Mouse (Mus musculus) kidney, postnatal 25 days (tissue): Measurements from ENCODE around the gene Rhbdf1.

ENCODE experiments used
- DNase-seq, 2 experiments: peaks; one replicate each; pipeline ENCODE4 v3.0.0; 2021; ENCODE audit warnings: mixed read lengths in 2 of 2

The Rhbdf1 gene

GRCm38 (mm10) chr11:32238093-32238860 is 16.2 kb upstream of the Rhbdf1 start:
- peak; percentile 80 to 82 for DNase-seq

GRCm38 (mm10) chr11:32237411-32237795 is 15.3 kb upstream of the Rhbdf1 start:
- DNase-seq = no peak

DNA sequence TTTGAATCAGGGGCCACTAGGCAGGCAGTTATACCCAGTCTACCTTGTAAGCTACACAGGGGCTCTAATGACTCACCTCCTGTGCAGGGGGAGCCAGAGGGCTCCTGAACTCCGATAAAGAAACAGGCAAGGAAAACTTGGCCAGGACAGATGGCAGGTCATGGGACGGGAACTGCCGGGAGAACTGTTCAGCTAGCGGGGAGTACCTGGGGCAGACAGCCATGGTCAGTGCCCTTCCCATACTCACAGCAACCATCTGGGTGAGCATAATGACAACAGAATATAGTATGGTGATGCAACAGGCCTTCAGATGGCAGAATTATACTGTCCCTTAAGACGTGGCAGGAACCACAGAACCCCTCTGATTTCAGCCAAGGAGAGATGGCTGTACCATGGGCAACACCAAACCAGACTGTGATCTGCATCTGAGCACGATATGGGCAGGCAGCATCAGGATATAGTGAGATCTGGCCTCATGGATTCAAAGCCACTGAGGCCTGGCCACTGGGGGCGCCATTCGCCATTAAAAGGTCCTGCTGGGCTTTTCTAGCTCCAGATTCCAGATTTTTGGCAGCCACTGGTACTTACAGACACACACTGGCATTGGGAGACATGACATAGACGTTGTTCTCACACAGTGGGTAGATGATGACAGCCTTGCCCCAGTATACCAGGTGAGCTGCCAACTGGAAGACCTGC is 14.8 kb upstream of the Rhbdf1 start:
- peak; percentile 68 to 82 for DNase-seq

DNA sequence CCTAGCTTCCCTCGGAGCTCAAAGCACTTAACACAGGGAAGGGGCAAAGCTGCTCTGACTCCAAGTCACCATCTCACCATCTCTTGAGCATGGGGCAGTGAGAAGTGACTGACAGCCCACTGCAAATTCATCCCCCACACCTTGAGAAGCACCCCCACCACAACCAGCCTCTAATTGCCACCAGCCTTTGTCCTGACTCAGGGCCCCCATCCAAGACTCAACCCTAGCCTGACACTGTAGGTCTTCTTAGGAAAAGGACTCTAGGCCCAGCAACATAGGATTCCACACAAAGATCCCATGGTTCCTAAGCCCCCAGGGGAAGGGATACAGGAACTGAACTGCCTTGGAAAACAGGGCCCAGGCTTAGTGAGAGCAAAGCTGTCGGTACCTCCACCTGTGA is 14.0 kb upstream of the Rhbdf1 start:
- DNase-seq = no peak

- peak; percentile 86 to 94 for DNase-seq
Observed at GRCm38 (mm10) chr11:32235646-32236045, 13.5 kb upstream of the Rhbdf1 start.

DNA sequence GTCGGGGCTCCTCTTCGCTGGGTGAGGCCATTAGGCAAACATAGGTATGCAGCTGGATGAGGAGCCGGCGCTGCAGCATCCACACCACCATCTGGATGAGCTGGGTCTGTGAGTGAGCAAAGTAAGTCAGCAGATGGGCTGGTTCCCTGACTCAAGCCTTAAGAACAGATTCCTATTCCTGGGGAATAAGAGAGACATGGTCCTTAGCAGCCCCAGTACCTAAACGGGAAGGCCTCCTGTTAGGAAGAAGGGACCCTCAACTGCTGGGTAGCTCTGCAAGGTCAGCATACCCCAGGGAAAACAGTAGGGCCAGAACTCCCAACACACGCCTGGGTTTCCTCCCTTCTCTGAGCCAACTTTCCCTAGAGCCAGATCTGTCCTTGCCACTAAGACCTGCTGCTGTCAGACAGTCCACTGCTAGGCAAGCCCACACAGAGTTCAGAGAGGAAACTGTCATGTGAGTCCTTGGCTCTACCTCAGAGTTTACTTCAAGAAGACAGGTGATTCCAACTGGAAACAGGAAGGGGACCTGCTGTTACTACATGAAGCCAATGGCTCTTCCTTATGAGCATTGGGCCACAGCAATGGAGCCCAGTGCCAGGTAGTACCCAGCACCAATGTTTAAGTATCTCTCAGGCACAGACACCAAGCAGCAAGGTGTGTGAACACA is 12.9 kb upstream of the Rhbdf1 start:
- DNase-seq = no peak

DNA sequence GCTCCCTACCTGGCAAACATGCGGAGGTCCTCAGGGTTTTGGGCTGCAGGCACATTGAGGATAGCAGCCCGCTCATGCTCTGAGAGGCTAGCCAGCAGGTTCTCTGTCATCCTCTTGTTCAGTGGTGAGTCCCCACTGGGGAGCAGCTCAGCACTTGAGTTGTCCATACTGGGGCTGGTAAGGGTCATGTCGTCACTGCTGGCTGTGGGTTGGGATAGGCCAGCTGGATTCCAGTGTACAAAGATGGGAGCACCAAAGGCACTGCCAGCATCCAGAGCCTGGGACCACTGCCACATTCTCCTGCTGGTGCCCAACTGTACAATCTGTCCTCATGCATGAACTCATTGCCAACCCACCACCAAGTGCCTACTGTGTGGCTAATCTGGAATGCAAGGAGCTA is 11.8 kb upstream of the Rhbdf1 start:
- DNase-seq = no peak

DNA sequence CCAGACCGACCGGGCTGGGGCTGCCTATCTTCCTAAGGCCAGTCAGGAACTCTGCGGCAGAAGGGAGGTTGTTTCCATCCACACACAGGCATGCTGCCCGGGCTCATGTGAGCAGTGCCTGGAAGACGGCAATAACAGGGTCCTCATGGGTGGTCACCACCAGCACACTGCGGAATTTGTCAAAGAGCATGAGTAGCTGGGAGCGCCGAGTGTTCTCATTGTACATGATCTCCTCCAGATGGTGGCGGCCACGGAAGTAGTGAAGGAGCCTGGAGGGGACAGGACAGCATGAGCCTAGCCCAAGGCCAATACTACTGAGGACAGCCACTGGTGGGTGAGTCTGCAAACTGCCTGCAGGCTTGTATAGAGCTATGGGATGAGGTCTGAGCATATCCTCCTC is 10.7 kb upstream of the Rhbdf1 start:
- peak in 1 of 2 experiments; percentile 33 for DNase-seq

GRCm38 (mm10) chr11:32231125-32231524 is 9.0 kb upstream of the Rhbdf1 start:
- no peak for DNase-seq

- peak; percentile 30 to 42 for DNase-seq
Observed at GRCm38 (mm10) chr11:32230220-32230619, 8.1 kb upstream of the Rhbdf1 start.

DNA sequence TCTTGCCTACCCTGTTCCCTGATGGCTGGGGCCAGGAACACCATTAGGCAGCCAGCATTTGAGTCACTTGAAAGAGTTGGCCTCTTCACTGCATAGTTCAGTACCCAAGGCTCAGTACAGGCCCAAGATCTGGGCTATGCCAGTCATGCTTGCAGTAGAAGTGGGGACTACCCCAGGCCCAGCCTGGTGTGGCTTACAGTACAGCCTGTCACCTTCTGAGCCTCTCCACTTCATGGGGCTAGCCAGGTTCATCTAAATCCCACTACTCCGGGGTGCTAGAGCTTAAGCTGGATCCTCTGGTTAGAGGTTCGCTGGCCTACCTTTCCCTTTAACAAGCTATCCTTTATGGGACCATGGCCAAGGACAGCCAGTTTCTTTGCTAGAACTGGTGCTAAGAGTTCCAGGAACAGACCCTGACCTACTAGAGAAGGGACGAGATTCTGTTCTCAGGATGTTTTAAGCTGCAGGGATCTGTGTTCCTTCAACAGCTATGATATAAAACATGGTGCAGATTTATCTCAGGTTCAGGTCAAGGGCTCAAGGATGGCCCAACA is 6.3 kb upstream of the Rhbdf1 start:
- DNase-seq = no peak

DNA sequence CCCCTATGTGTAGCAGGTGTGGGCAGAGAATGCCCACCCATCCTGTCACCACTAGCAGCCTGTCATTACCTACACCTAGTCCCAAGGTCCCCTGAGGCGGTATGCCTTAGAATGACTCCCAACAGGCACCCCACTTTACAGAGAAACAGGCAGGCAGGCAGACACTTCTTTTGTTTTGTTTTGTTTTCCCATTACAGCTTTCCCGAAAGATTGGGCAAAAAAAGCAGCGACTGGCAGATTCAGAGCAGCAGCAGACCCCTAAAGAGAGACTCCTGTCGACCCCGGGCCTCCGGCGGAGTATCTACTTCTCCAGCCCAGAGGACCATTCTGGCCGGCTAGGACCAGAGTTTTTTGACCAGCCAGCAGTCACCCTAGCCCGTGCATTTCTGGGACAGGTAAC is 5.5 kb upstream of the Rhbdf1 start:
- peak in 1 of 2 experiments; percentile 31 for DNase-seq

GRCm38 (mm10) chr11:32227041-32227440 is 4.9 kb upstream of the Rhbdf1 start:
- DNase-seq = no peak

DNA sequence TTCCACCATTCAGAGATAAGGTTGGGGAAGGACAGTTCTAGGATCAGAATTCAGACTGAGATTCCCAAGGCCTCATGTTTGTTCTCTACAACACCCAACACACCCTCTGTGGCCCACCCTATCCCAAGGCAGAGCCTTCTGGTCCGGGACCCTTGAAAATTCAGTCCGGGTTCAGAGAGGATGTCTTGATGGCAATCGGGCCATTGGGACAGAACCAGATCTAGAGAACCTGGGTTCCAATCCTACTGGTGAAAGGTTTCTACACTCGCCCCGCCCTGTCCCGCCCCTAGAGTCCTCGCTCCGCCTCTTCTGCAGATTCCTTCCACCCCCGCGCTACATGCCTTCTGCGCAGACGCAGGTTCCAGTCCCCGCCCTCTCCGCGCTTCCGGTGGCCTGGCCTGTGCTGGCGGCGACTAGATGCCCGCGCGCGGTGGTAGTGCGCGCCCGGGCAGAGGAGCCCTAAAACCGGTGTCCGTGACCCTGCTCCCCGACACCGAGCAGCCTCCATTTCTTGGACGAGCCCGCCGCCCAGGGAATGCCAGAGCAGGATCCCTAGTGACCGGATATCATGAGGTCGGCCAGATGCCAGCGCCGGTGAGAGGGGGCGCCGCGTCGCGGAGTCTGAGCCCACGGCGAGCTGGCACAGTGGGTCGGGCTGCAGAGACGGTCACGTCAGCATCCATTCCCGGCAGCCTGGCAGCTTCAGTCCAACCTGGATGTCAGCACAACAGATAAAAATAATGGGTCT is 4.2 kb upstream of the Rhbdf1 start, which contains the start of gene Mpg:
Gene Mpg (plus strand): TSS at position 382 of the 748 bp plus-strand sequence.
- DNase-seq = peak; percentile 91 to 95

DNA sequence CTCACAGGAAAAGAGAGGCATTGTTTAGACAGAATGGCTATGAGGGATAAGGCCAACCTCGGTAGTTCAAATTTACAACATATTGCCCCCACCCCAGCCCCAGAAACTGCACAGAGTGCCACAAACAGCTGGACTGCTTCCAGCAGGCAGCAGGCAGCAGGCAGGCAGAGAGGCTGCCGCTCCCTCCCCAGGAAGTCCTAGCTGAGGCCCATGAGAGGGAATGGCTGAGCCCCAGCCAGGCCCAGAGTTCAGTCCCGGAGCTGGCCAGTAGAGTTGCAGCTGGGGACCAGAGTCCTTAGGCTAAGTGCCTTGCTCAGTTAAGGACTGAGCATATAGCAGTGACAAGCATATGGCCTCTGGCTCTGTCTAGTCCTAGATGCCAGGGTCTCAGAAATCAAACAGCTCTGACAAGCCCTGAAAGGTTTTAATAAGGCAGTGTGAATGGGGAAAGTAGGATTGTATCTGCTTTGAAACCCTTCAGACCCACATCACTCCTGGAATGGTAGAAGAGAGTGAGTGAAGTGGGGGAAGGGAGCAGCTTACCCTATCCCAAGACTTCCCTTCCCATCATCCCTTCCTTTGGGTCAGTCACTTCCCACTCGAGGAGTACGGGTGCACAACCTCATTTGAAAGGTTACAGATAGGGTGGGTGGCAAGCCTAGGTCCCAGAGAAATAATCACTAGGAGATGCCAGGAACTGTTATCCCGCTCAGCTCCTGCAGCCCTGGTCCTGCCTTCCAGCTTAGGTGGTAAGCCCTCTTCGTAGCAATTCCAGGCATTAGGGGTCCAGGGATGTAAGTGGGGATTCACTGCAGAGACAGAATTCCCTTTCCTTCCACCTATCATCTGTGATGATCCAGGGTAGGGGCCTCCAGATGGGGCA is 3.4 kb upstream of the Rhbdf1 start:
- peak; percentile 36 to 64 for DNase-seq

- DNase-seq = peak; percentile 91 to 92
Observed at GRCm38 (mm10) chr11:32224468-32225139, 2.5 kb upstream of the Rhbdf1 start.

GRCm38 (mm10) chr11:32223297-32223967 is 1.3 kb upstream of the Rhbdf1 start:
- DNase-seq = no peak

- DNase-seq = peak; percentile 66 to 83
Observed at GRCm38 (mm10) chr11:32222570-32223194, 582 bp upstream of the Rhbdf1 start.

DNA sequence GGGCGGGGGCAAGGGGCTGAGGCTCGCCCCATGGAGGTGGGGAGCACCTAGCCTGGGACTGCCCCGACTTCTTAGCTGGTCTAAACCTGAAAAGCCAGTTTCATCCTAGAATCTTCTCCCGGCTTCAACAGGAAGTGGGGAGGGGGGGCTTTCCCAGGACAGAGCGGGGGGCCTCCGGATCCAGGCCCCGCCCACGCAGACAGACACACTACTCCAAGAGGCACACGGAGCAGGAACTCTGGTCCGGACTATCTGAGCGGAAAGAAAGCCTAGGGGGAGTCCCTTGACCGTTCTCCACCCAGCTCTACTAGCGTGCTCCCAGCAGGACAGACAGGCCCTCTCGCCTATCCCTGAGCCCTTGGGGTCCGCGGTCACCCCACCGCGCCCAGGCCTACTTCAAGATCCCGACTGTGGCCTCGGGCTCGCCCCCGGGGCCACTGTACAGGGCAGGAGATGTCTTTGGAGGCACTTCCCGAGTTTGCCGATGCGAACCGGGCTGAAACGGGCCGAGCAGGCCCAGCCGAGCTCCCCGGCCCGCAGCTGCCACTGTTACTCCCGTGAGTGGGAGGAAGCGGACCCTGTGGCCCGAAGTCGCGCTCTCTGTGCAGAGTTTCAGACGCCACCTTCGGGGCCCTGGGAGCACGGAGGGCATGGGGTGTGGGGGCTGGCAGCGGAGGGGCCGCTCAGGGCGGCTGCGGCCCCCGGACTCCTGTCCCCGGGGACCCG is 712 bp downstream of the Rhbdf1 start:
- DNase-seq = peak; percentile 86 to 95
